Mouse (Mus musculus) brain, embryonic 14.5 days (tissue): ENCODE measurements around the gene Bdkrb1.

Source experiments
- CTCF ChIP-seq: fragments of 200-500 bp; IDR thresholded peaks from 2 replicates; pipeline ENCODE4 v1.5.1; 2012; ENCODE audit warnings: inconsistent platforms, mild to moderate bottlenecking, moderate library complexity, borderline replicate concordance; ENCODE audit not compliant: insufficient read depth, insufficient read length; ENCODE audit errors: extremely low read depth
- POLR2A ChIP-seq: fragments of 200-500 bp; IDR thresholded peaks from 2 replicates; pipeline ENCODE4 v1.6.1; 2012; ENCODE audit warnings: mild to moderate bottlenecking, inconsistent platforms, borderline replicate concordance; ENCODE audit not compliant: poor library complexity, insufficient read depth, insufficient read length, severe bottlenecking; ENCODE audit errors: extremely low read depth

- TF ChIP-seq CTCF (peak; percentile 89), POLR2A (no peak)
Observed at GRCm38 (mm10) chr12:105611748-105612147, 8.9 kb downstream of the Bdkrb1 start.
